Mouse (Mus musculus): ENCODE measurements at regions not wholly inside any gene's neighbourhood (a gene's known extent, or its start where the extent isn't known, plus 50 kb on each side); places are given as distances from the start of the nearest gene placed in this dataset.

DNA sequence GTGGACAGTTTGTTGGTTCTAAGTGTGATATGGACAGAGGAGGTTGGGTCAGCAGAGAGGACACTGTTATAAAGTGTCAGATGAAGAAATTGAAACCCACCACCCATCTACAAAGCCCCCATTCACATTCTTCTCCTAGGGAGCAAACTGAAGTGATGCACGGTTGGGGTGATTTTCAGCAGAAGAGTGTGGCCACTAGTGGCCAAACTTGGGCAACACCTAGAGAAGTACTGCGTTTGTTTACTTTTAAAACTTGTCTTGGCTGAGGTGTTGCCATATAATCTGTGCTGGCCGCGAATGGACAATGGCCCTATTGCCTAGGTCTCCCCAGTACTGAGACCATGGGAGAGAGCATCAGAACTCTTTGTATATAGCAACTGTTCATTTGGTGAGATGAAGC is 150.8 kb upstream of the Cox10 start:
- ChIA-PET POLR2A (no interaction called here), CTCF (no interaction called here)
- DNase-seq (ENCODE audit: low read depth, low spot score) (no peak), ATAC-seq (no peak)
- TF ChIP-seq CTCF (IDR thresholded peaks at IDR 0.05), result peak; percentile 24
- peaks cover 4% of the 10 kb centered on the region for H3K27me3 ChIP-seq
- in situ Hi-C loops (cut with MboI; ENCODE audit: low pct_unique_long_range_greater_than_20kb), result no loop called here

- in situ Hi-C loops (cut with MboI; ENCODE audit: low pct_unique_long_range_greater_than_20kb), result no loop called here
- ATAC-seq (no peak), DNase-seq (ENCODE audit: low read depth, low spot score) (no peak)
- POLR2A ChIA-PET, result no interaction called here
- peak; percentile 39 for TF ChIP-seq CTCF (IDR thresholded peaks at IDR 0.05)
- CTCF ChIA-PET, result interaction anchor here (0.7 to 1.2 kb wide), 3 partner anchors 10 to 59 kb away, joined by 3 read pairs; no protein-coding TSS in a partner anchor
- no peaks in the 10 kb centered on the region for H3K27me3 ChIP-seq
These were observed 141.6 kb upstream of the Cox10 start for GRCm38 (mm10) chr11:64220888-64221287.

DNA sequence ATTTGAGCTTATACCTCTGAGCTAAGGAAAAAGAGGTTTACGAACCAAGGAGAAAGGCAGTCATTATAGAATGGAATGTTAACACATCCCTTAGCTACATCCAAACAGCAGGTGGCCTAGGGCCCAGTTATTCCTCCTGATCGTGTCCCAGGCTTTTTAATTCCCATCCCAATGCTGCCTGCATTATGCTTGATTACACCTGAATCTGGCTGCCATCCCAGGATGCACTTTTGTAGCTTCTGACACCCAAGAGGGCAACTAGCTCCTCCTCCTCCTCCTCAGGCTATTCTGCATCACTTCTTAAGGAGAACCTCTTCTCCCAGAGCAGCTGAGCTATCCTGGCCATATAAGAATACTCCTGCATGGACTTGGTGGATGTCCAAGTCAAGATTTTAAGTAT is 137.9 kb upstream of the Cox10 start:
- POLR2A ChIA-PET, result no interaction called here
- no peak for ATAC-seq

DNA sequence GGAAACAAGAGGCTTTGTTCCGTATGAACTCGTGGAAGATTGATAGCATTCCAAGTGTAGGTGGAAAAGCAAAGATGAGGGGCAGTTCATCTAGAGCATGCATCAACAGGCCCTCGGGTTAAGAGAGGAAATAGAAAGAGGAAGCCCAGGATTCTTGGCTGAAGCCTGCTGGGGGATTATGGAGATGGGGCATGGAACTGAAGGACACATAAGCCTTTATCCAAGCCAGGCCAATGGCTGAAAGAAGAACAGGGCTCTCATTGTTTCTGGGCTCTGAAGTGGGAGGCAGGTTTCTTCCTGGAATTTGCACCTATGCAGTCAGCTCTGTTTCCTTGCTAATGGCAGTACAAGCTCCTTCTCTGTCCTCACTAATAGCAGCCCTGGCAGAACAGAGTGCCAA is 131.6 kb upstream of the Cox10 start:
- ChIA-PET CTCF (interaction anchor here (0.7 to 1.5 kb wide), 5 partner anchors 8 to 155 kb away, joined by 3 read pairs; no protein-coding TSS in a partner anchor), POLR2A (interaction anchor here (0.6 kb wide), 1 partner anchor 186 kb away, joined by 3 read pairs; no protein-coding TSS in a partner anchor)
- DNase-seq (ENCODE audit: low read depth, low spot score) (no peak), ATAC-seq (no peak)
- peaks cover 8% of the 10 kb centered on the region for H3K27me3 ChIP-seq
- in situ Hi-C loops (cut with MboI; ENCODE audit: low pct_unique_long_range_greater_than_20kb), result no loop called here
- no peak for TF ChIP-seq CTCF (IDR thresholded peaks at IDR 0.05)

More for the DNA sequence above, 137.9 kb upstream of the Cox10 start:
- in situ Hi-C loops (cut with MboI; ENCODE audit: low pct_unique_long_range_greater_than_20kb), result no loop called here
- no peak for TF ChIP-seq CTCF (IDR thresholded peaks at IDR 0.05)
- CTCF ChIA-PET, result no interaction called here
- DNase-seq (ENCODE audit: low read depth, low spot score), result no peak
- H3K27me3 ChIP-seq, result peaks cover 8% of the 10 kb centered on the region

DNA sequence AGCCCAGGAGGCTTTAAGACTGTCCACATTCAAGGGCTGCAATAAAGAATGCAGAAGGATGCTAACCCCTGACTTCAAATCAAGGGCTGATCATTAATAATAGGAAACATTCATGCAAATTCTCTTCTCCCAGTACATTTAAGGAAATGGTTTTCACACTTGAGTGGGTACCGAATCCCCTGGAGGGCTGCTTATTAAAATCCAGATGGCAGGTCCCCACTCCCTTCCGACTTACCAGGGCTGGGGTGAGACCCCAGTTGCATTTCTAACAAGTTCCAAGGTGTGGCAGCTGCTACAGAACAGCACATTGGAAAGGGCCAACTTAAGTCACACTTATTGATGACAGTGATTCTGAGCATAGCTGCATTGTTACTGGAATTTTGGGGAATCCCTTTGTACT is 129.0 kb upstream of the Cox10 start:
- no peak for ATAC-seq
- H3K27me3 ChIP-seq, result no peaks in the 10 kb centered on the region
- ChIA-PET CTCF (interaction anchor here (1.3 kb wide), 1 partner anchor 10 kb away, joined by 4 read pairs; no protein-coding TSS in a partner anchor), POLR2A (no interaction called here)
- in situ Hi-C loops (cut with MboI; ENCODE audit: low pct_unique_long_range_greater_than_20kb), result no loop called here
- no peak for TF ChIP-seq CTCF (IDR thresholded peaks at IDR 0.05)
- no peak for DNase-seq (ENCODE audit: low read depth, low spot score)

- no peak for TF ChIP-seq CTCF (IDR thresholded peaks at IDR 0.05)
- no peaks in the 10 kb centered on the region for H3K27me3 ChIP-seq
- ChIA-PET CTCF (interaction anchor here (1.2 to 1.3 kb wide), 2 partner anchors 11 to 14 kb away, joined by 3 to 4 read pairs; no protein-coding TSS in a partner anchor), POLR2A (no interaction called here)
- DNase-seq (ENCODE audit: low read depth, low spot score) (no peak), ATAC-seq (no peak)
- in situ Hi-C loops (cut with MboI; ENCODE audit: low pct_unique_long_range_greater_than_20kb), result no loop called here
These were observed 128.1 kb upstream of the Cox10 start for GRCm38 (mm10) chr11:64207358-64207864.

GRCm38 (mm10) chr11:64206155-64206554 is 126.9 kb upstream of the Cox10 start:
- CTCF ChIA-PET, result no interaction called here
- DNase-seq (ENCODE audit: low read depth, low spot score) (no peak), ATAC-seq (no peak)
- in situ Hi-C loops (cut with MboI; ENCODE audit: low pct_unique_long_range_greater_than_20kb), result no loop called here
- no peaks in the 10 kb centered on the region for H3K27me3 ChIP-seq
- POLR2A ChIA-PET, result no interaction called here
- TF ChIP-seq CTCF (IDR thresholded peaks at IDR 0.05), result no peak

DNA sequence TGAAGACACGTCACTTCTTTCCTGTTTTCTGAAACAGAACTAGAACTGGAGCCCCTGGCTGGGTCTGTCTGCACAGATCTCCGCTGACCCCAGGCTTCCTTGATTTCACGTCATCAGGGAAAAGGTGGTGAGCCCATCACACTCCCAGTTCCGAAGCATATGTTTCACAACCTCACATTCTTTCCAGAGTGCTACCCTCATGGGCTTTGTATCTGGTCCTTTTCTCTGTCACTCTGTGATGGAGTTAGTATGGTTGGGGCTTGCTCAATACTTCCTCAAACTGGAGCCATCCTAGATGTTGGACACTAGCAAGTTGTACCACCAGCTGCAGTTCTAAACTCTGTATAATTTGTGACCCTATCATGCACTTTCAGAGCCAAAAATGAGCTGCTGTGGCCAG is 125.8 kb upstream of the Cox10 start:
- TF ChIP-seq CTCF (IDR thresholded peaks at IDR 0.05), result no peak
- ChIA-PET POLR2A (no interaction called here), CTCF (no interaction called here)
- in situ Hi-C loops (cut with MboI; ENCODE audit: low pct_unique_long_range_greater_than_20kb), result no loop called here
- ATAC-seq, result no peak
- H3K27me3 ChIP-seq, result no peaks in the 10 kb centered on the region
- DNase-seq (ENCODE audit: low read depth, low spot score), result no peak

DNA sequence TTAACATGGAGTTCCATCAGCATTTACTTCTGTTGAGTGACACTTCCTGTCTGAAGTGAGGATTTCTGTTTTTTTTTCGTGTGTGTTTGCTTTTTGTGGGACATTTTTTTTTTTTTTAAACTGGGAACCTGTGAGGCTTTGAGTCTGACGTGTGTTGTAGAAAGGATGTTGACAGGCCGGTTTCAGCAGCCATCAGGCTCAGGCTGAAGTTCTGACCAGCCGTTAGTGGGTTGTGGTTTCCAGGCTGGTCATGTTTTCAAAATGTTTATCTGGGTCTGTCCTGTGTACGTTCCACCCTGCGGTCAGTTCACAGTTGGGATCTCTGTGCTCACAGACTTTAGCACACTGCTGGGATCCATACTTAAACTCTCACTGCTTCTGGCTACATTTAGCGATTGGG is 125.0 kb upstream of the Cox10 start:
- H3K27me3 ChIP-seq, result no peaks in the 10 kb centered on the region
- DNase-seq (ENCODE audit: low read depth, low spot score) (no peak), ATAC-seq (no peak)
- TF ChIP-seq CTCF (IDR thresholded peaks at IDR 0.05), result no peak
- ChIA-PET POLR2A (no interaction called here), CTCF (no interaction called here)
- in situ Hi-C loops (cut with MboI; ENCODE audit: low pct_unique_long_range_greater_than_20kb), result no loop called here

DNA sequence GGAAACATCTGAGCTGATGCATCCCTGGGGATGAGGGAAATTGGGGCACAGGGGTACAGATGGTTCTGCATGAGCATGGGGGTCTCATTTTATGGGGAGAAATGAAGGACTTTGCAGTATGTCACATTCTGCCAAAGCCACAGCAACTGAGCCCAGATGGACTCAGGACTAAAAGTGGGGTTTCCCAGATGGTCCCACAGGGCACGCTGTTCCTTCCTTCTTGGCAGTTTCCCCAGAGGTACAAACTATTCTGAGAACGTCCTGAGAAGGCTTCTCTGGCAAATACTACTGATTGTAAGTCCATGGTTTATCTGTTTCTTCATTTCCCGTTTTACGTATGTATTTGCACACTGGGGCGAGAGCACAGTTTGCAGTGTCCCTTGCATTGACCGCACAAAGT is 121.6 kb upstream of the Cox10 start:
- TF ChIP-seq CTCF (IDR thresholded peaks at IDR 0.05), result no peak
- in situ Hi-C loops (cut with MboI; ENCODE audit: low pct_unique_long_range_greater_than_20kb), result no loop called here
- no peaks in the 10 kb centered on the region for H3K27me3 ChIP-seq
- ChIA-PET POLR2A (no interaction called here), CTCF (interaction anchor here (0.9 kb wide), 1 partner anchor 52 kb away, joined by 3 read pairs; no protein-coding TSS in a partner anchor)
- ATAC-seq (no peak), DNase-seq (ENCODE audit: low read depth, low spot score) (no peak)

GRCm38 (mm10) chr11:64195272-64195671 is 116.0 kb upstream of the Cox10 start:
- DNase-seq (ENCODE audit: low read depth, low spot score) (no peak), ATAC-seq (no peak)
- in situ Hi-C loops (cut with MboI; ENCODE audit: low pct_unique_long_range_greater_than_20kb), result no loop called here
- ChIA-PET POLR2A (no interaction called here), CTCF (interaction anchor here (1.1 kb wide), 1 partner anchor 27 kb away, joined by 3 read pairs; no protein-coding TSS in a partner anchor)
- TF ChIP-seq CTCF (IDR thresholded peaks at IDR 0.05), result no peak
- no peaks in the 10 kb centered on the region for H3K27me3 ChIP-seq

DNA sequence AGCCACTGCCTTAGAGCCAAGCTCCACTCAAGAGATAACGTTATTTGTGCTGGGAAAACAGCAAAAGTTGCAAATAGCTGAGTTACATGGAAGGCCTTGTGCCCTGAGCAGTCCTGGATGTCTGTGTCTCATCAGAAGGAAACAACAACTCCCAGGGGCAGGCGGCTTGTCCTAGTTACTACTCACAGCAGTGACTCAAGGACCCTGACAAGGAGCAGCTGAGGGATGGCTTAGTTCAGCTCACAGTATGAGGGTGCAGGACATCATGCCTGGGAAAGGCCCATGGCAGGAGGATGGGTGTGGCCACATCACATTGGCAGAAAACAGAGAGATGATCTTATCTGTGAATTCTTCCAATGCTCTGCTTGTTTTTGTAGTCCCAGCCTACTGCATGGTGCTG is 109.4 kb upstream of the Cox10 start:
- CTCF ChIA-PET, result interaction anchor here (1.7 to 1.8 kb wide), 2 partner anchors 10 to 14 kb away, joined by 5 read pairs; no protein-coding TSS in a partner anchor
- DNase-seq (ENCODE audit: low read depth, low spot score) (no peak), ATAC-seq (no peak)
- H3K27me3 ChIP-seq, result no peaks in the 10 kb centered on the region
- in situ Hi-C loops (cut with MboI; ENCODE audit: low pct_unique_long_range_greater_than_20kb), result no loop called here
- POLR2A ChIA-PET, result no interaction called here
- TF ChIP-seq CTCF (IDR thresholded peaks at IDR 0.05), result no peak

All from Patski (cell line).